Mouse (Mus musculus) CH12.LX (cell line): ENCODE results near the gene Upf2. TPM values are rescaled to one million over a fixed set of nuclear protein-coding genes. Genes with fewer than 3 reads are reported as not detected.

Experiments used
- DNase-seq: peaks from one replicate; pipeline ENCODE4 v3.0.0-alpha.2; 2013; ENCODE audit errors: extremely low read depth
- H3K27ac ChIP-seq: 2 replicates; pipeline ENCODE4 v1.5.1; 2012; ENCODE audit warnings: low read depth, mild to moderate bottlenecking, control low read depth, moderate library complexity; ENCODE audit not compliant: insufficient read depth
- H3K27me3 ChIP-seq: replicated peaks from 2 replicates; pipeline ENCODE3; 2012; ENCODE audit warnings: inconsistent platforms
- H3K36me3 ChIP-seq, 2 experiments: replicated peaks in 1 of 2; 2 replicates each; pipeline versions ENCODE3 to v1.6.1; 2012; ENCODE audit warnings: inconsistent platforms in 1 of 2, low read length in 1 of 2, mild to moderate bottlenecking in 1 of 2, mixed read lengths in 1 of 2, moderate library complexity in 1 of 2; ENCODE audit not compliant: control insufficient read depth in 1 of 2, insufficient read depth in 1 of 2
- H3K4me1 ChIP-seq, 2 experiments: 2 replicates each; pipeline ENCODE4 v1.6.1; 2012; ENCODE audit warnings: inconsistent platforms in 1 of 2, moderate library complexity in 1 of 2; ENCODE audit not compliant: insufficient read depth in 2 of 2, control insufficient read depth in 1 of 2
- H3K4me2 ChIP-seq: 2 replicates; pipeline ENCODE4 v1.6.1; 2012; ENCODE audit warnings: low read depth, mild to moderate bottlenecking, control low read depth; ENCODE audit not compliant: poor library complexity, insufficient read depth, severe bottlenecking
- H3K4me3 ChIP-seq, 3 experiments: fragments of 150-350 bp in 1 of 3; sonication (generic) in 1 of 3; replicated peaks in 1 of 3; 2 replicates each; pipeline versions ENCODE3 to v1.5.1; 2011 to 2012; ENCODE audit warnings: low read depth in 2 of 3, low read length in 2 of 3, mild to moderate bottlenecking in 2 of 3, moderate library complexity in 2 of 3, control low read depth in 1 of 3, improper control_type of control experiment in 1 of 3, inconsistent platforms in 1 of 3, mixed read lengths in 1 of 3; ENCODE audit not compliant: poor library complexity in 1 of 3
- H3K79me2 ChIP-seq: replicated peaks from 2 replicates; pipeline ENCODE4 v1.6.1; 2012; ENCODE audit warnings: mild to moderate bottlenecking, moderate library complexity; ENCODE audit not compliant: control insufficient read depth, poor library complexity, insufficient read depth, severe bottlenecking; ENCODE audit errors: extremely low read depth
- H3K9ac ChIP-seq: 2 replicates; pipeline ENCODE4 v1.6.1; 2012; ENCODE audit warnings: low read depth, mild to moderate bottlenecking, control low read depth, moderate library complexity; ENCODE audit not compliant: insufficient read depth
- H3K9me3 ChIP-seq: replicated peaks from 2 replicates; pipeline ENCODE3; 2012; ENCODE audit warnings: low read length, inconsistent platforms, mixed read lengths
- BHLHE40 ChIP-seq: IDR thresholded peaks from 2 replicates; pipeline ENCODE4 v1.6.1; 2011; ENCODE audit warnings: mild to moderate bottlenecking, low read depth, low read length, improper control_type of control experiment
- CHD1 ChIP-seq: IDR thresholded peaks from 2 replicates; pipeline ENCODE4 v1.6.1; 2012; ENCODE audit warnings: low read depth, low read length, improper control_type of control experiment, inconsistent platforms
- CHD2 ChIP-seq: IDR thresholded peaks from 2 replicates; pipeline ENCODE4 v1.6.1; 2011; ENCODE audit warnings: low read length, improper control_type of control experiment
- CTCF ChIP-seq, 2 experiments: IDR thresholded peaks in 1 of 2; conservative IDR thresholded peaks in 1 of 2; 2 replicates each; pipeline ENCODE4 v1.5.1; 2011 to 2012; ENCODE audit warnings: low read depth in 2 of 2, low read length in 2 of 2, improper control_type of control experiment in 1 of 2, inconsistent platforms in 1 of 2, mild to moderate bottlenecking in 1 of 2, moderate library complexity in 1 of 2
- E2F4 ChIP-seq: IDR thresholded peaks from 2 replicates; pipeline ENCODE4 v1.6.1; 2011; ENCODE audit warnings: low read depth, low read length, improper control_type of control experiment; ENCODE audit not compliant: insufficient replicate concordance
- ELF1 ChIP-seq: IDR thresholded peaks from 2 replicates; pipeline ENCODE4 v1.6.1; 2014; ENCODE audit warnings: low read depth, mild to moderate bottlenecking, inconsistent platforms, low read length, improper control_type of control experiment
- EP300 ChIP-seq: IDR thresholded peaks from 2 replicates; pipeline ENCODE4 v1.6.1; 2011; ENCODE audit warnings: low read length, improper control_type of control experiment
- ETS1 ChIP-seq: conservative IDR thresholded peaks from 2 replicates; pipeline ENCODE4 v1.6.1; 2012; ENCODE audit warnings: low read depth, mild to moderate bottlenecking, inconsistent platforms, low read length, improper control_type of control experiment, moderate library complexity
- GABPA ChIP-seq: IDR thresholded peaks from 2 replicates; pipeline ENCODE4 v1.6.1; 2012; ENCODE audit warnings: low read depth, low read length, improper control_type of control experiment, inconsistent platforms; ENCODE audit not compliant: insufficient replicate concordance
- HCFC1 ChIP-seq: IDR thresholded peaks from 2 replicates; pipeline ENCODE4 v1.6.1; 2012; ENCODE audit warnings: low read depth, mild to moderate bottlenecking, inconsistent platforms, low read length, improper control_type of control experiment
- IRF4 ChIP-seq: IDR thresholded peaks from 2 replicates; pipeline ENCODE4 v1.6.1; 2014; ENCODE audit warnings: low read depth, mild to moderate bottlenecking, inconsistent platforms, low read length, improper control_type of control experiment
- JUN ChIP-seq: IDR thresholded peaks from 2 replicates; pipeline ENCODE4 v1.6.1; 2011; ENCODE audit warnings: low read depth, mild to moderate bottlenecking, low read length, improper control_type of control experiment, moderate library complexity; ENCODE audit not compliant: insufficient read depth
- JUND ChIP-seq: conservative IDR thresholded peaks from 2 replicates; pipeline ENCODE4 v1.6.1; 2011; ENCODE audit warnings: low read depth, low read length, improper control_type of control experiment
- KAT2A ChIP-seq: IDR thresholded peaks from 2 replicates; pipeline ENCODE4 v1.6.1; 2012; ENCODE audit warnings: low read length, improper control_type of control experiment, inconsistent platforms; ENCODE audit not compliant: insufficient replicate concordance
- MAFK ChIP-seq: IDR thresholded peaks from 2 replicates; pipeline ENCODE4 v1.6.1; 2011; ENCODE audit warnings: low read length, improper control_type of control experiment; ENCODE audit not compliant: insufficient replicate concordance
- MAX ChIP-seq: IDR thresholded peaks from 2 replicates; pipeline ENCODE4 v1.6.1; 2011; ENCODE audit warnings: low read length, improper control_type of control experiment
- MAZ ChIP-seq: IDR thresholded peaks from 2 replicates; pipeline ENCODE4 v1.6.1; 2012; ENCODE audit warnings: low read depth, mild to moderate bottlenecking, inconsistent platforms, low read length, improper control_type of control experiment, moderate library complexity
- MEF2A ChIP-seq: IDR thresholded peaks from 2 replicates; pipeline ENCODE4 v1.6.1; 2014; ENCODE audit warnings: low read depth, mild to moderate bottlenecking, inconsistent platforms, low read length, improper control_type of control experiment, borderline replicate concordance
- MXI1 ChIP-seq: IDR thresholded peaks from 2 replicates; pipeline ENCODE4 v1.6.1; 2011; ENCODE audit warnings: mild to moderate bottlenecking, low read depth, low read length, improper control_type of control experiment
- MYC ChIP-seq: IDR thresholded peaks from 2 replicates; pipeline ENCODE4 v1.6.1; 2011; ENCODE audit warnings: low read depth, mild to moderate bottlenecking, improper control_type of control experiment, low read length
- NELFE ChIP-seq: IDR thresholded peaks from 2 replicates; pipeline ENCODE4 v1.6.1; 2011; ENCODE audit warnings: low read depth, low read length, improper control_type of control experiment
- NRF1 ChIP-seq: IDR thresholded peaks from 2 replicates; pipeline ENCODE4 v1.6.1; 2014; ENCODE audit warnings: low read depth, mild to moderate bottlenecking, inconsistent platforms, low read length, improper control_type of control experiment, moderate library complexity
- PAX5 ChIP-seq: IDR thresholded peaks from 2 replicates; pipeline ENCODE4 v1.6.1; 2012; ENCODE audit warnings: low read length, inconsistent platforms, mixed read lengths
- POLR2A ChIP-seq: IDR thresholded peaks from 2 replicates; pipeline ENCODE4 v1.6.1; 2011; ENCODE audit warnings: low read depth, mild to moderate bottlenecking, improper control_type of control experiment, low read length
- POLR2AphosphoS2 ChIP-seq: IDR thresholded peaks from 2 replicates; pipeline ENCODE4 v1.6.1; 2011; ENCODE audit warnings: low read depth, low read length, improper control_type of control experiment
- RAD21 ChIP-seq: IDR thresholded peaks from 2 replicates; pipeline ENCODE4 v1.6.1; 2011; ENCODE audit warnings: low read depth, mild to moderate bottlenecking, low read length, improper control_type of control experiment, moderate library complexity
- RCOR1 ChIP-seq: conservative IDR thresholded peaks from 2 replicates; pipeline ENCODE4 v1.6.1; 2012; ENCODE audit warnings: low read depth, mild to moderate bottlenecking, inconsistent platforms, low read length, improper control_type of control experiment
- SIN3A ChIP-seq: IDR thresholded peaks from 2 replicates; pipeline ENCODE4 v1.6.1; 2012; ENCODE audit warnings: low read length, improper control_type of control experiment, inconsistent platforms
- SMC3 ChIP-seq: IDR thresholded peaks from 2 replicates; pipeline ENCODE4 v1.6.1; 2011; ENCODE audit warnings: low read depth, low read length, improper control_type of control experiment
- TBP ChIP-seq: conservative IDR thresholded peaks from 2 replicates; pipeline ENCODE4 v1.6.1; 2011; ENCODE audit warnings: low read depth, low read length, improper control_type of control experiment
- TCF12 ChIP-seq: IDR thresholded peaks from 2 replicates; pipeline ENCODE4 v1.6.1; 2014; ENCODE audit warnings: low read depth, mild to moderate bottlenecking, inconsistent platforms, low read length, improper control_type of control experiment
- UBTF ChIP-seq: IDR thresholded peaks from 2 replicates; pipeline ENCODE4 v1.6.1; 2012; ENCODE audit warnings: low read depth, mild to moderate bottlenecking, inconsistent platforms, low read length, improper control_type of control experiment, moderate library complexity
- USF1 ChIP-seq: IDR thresholded peaks from 2 replicates; pipeline ENCODE4 v1.6.1; 2014; ENCODE audit warnings: low read depth, mild to moderate bottlenecking, inconsistent platforms, low read length, improper control_type of control experiment
- USF2 ChIP-seq: conservative IDR thresholded peaks from 2 replicates; pipeline ENCODE4 v1.6.1; 2011; ENCODE audit warnings: low read depth, low read length, improper control_type of control experiment
- ZC3H11A ChIP-seq: IDR thresholded peaks from 2 replicates; pipeline ENCODE4 v1.6.1; 2012; ENCODE audit warnings: low read depth, mild to moderate bottlenecking, inconsistent platforms, low read length, improper control_type of control experiment
- ZKSCAN1 ChIP-seq: IDR thresholded peaks from 2 replicates; pipeline ENCODE4 v1.6.1; 2012; ENCODE audit warnings: low read depth, inconsistent platforms, low read length, improper control_type of control experiment, borderline replicate concordance
- ZMIZ1 ChIP-seq: IDR thresholded peaks from 2 replicates; pipeline ENCODE4 v1.6.1; 2012; ENCODE audit warnings: low read depth, mild to moderate bottlenecking, inconsistent platforms, low read length, improper control_type of control experiment
- ZNF384 ChIP-seq: IDR thresholded peaks from 2 replicates; pipeline ENCODE4 v1.6.1; 2012; ENCODE audit warnings: low read depth, low read length, improper control_type of control experiment, inconsistent platforms
- dilution Hi-C: fragments of 300-500 bp; cut with MboI; formaldehyde crosslinking; loops from 2 replicates; pipeline ENCODE4 v1.14.3; 2020; ENCODE audit warnings: low sequenced_read_pairs; ENCODE audit not compliant: extremely low pct_unique_long_range_greater_than_20kb, extremely low pct_ligation_motif_present
- in situ Hi-C: fragments of 300-500 bp; cut with MboI; formaldehyde crosslinking; loops from 3 replicates; pipeline ENCODE4 v1.14.3; 2019; ENCODE audit warnings: low sequenced_read_pairs, low pct_ligation_motif_present, low pct_unique_long_range_greater_than_20kb, mixed read lengths
- polyA plus RNA-seq: library from polyadenylated mRNA; unstranded; fragments of >175 nt; gene quantifications from 2 replicates; pipeline ENCODE4 v1.2.1, GENCODE M21; 2012; ENCODE audit warnings: low read depth; ENCODE audit not compliant: insufficient read length
- total RNA-seq, 2 experiments: library from RNA; depleted of rRNA; stranded (reverse); fragments of 300-350 nt in 1 of 2; fragments of >200 nt in 1 of 2; gene quantifications; 2 replicates each; pipeline ENCODE4 v1.2.3; 2012 to 2014

The Upf2 gene
- total and polyA plus RNA-seq, 3 experiments = 9.3 to 27.0 (median 13.4) TPM

DNA sequence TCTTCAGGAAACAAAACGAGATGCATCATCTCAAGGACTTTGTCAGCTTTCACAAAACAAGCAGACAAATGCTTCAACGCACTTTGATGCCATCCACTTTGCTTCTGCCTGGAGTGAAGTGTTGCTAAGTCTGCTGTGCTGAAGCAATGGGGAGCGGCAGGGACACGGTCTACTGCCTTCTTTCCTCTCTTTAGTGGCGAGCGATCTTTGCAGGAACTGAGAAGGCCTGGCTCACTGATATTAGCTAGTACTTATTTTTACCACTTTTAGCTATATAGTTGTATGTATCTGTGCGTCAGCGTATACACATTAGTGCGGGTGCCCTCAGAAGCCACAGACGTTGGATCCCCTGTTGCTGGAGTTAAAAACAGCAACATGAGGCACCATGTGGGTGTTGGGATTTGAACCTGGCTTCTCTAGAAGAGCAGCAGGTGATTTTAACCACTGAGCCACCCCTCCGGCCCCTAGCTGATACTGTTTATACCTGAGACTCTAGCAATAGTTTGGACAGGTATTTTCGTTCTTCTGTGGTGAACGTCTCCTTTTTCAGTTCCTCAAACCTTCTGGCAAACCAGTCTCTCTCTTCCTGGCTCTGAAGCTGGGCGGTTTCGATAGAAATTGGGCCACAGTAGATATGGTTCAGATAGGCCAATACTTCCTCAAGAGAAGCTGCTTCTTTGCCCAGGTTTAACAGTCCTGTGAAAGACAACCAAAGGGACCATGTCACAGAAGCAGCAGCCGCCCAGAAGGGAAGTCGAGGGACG is 20.8 kb upstream of the Upf2 start:
- in situ Hi-C loops = no loop called here
- H3K4me1 ChIP-seq = peaks cover 30 to 45% of the 10 kb centered on the region in 2 experiments
- no peak overlapping the region for H3K4me3 ChIP-seq
- no peaks in the 10 kb centered on the region for H3K27me3 ChIP-seq
- dilution Hi-C loops = no loop called here
- DNase-seq = peak; percentile 83
- H3K9ac ChIP-seq = no peak overlapping the region
- H3K27ac ChIP-seq = peak overlapping the region; percentile 65
- peak overlapping the region; percentile 65 for H3K4me2 ChIP-seq
- H3K36me3 ChIP-seq = no peaks in the 10 kb centered on the region
- no peaks in the 10 kb centered on the region for H3K9me3 ChIP-seq
- H3K79me2 ChIP-seq = no peaks in the 10 kb centered on the region
- TF ChIP-seq POLR2AphosphoS2 = no peak
- no peak for TF ChIP-seq MAFK
- TF ChIP-seq TBP = peak; percentile 86
- TF ChIP-seq CHD2 = no peak; the same call in 1 of the 2 replicates
- peak; percentile 75 for TF ChIP-seq TCF12
- TF ChIP-seq MEF2A = peak; percentile 91
- no peak for TF ChIP-seq KAT2A
- TF ChIP-seq USF2 = no peak
- TF ChIP-seq CHD1 = no peak
- TF ChIP-seq SMC3 = no peak
- no peak for TF ChIP-seq USF1
- TF ChIP-seq ZC3H11A = no peak
- peak; percentile 24; the same call in 1 of the 2 replicates for TF ChIP-seq POLR2A
- TF ChIP-seq EP300 = peak; percentile 96
- no peak; the same call in 1 of the 2 replicates for TF ChIP-seq MYC
- peak; percentile 65; the same call in 1 of the 2 replicates for TF ChIP-seq ELF1
- TF ChIP-seq RCOR1 = peak; percentile 91
- TF ChIP-seq ZNF384 = peak; percentile 45; the same call in 1 of the 2 replicates
- TF ChIP-seq E2F4 = no peak
- no peak; the same call in 1 of the 2 replicates for TF ChIP-seq JUND
- TF ChIP-seq JUN = peak; percentile 2; the same call in 1 of the 2 replicates
- TF ChIP-seq GABPA = no peak
- TF ChIP-seq BHLHE40 = peak; percentile 72
- peak; percentile 94 for TF ChIP-seq IRF4
- TF ChIP-seq NELFE = no peak
- TF ChIP-seq MAZ = no peak
- TF ChIP-seq RAD21 = no peak
- no peak for TF ChIP-seq ZKSCAN1
- no peak for TF ChIP-seq PAX5
- no peak for TF ChIP-seq CTCF (conservative IDR thresholded peaks at IDR 0.05 in 1 of 2, IDR thresholded peaks at IDR 0.05 in 1 of 2; ENCODE audit: low read depth in 2 of 2, low read length in 2 of 2)
- no peak for TF ChIP-seq ZMIZ1
- no peak for TF ChIP-seq NRF1
- TF ChIP-seq HCFC1 = peak; percentile 53
- TF ChIP-seq ETS1 = peak; percentile 66; the same call in 1 of the 2 replicates
- no peak for TF ChIP-seq UBTF
- TF ChIP-seq MAX = peak; percentile 48
- peak; percentile 69; the same call in 1 of the 2 replicates for TF ChIP-seq SIN3A
- TF ChIP-seq MXI1 = no peak
